ENCODE assay signal across 7 mouse cellular contexts in the genomic region with DNA sequence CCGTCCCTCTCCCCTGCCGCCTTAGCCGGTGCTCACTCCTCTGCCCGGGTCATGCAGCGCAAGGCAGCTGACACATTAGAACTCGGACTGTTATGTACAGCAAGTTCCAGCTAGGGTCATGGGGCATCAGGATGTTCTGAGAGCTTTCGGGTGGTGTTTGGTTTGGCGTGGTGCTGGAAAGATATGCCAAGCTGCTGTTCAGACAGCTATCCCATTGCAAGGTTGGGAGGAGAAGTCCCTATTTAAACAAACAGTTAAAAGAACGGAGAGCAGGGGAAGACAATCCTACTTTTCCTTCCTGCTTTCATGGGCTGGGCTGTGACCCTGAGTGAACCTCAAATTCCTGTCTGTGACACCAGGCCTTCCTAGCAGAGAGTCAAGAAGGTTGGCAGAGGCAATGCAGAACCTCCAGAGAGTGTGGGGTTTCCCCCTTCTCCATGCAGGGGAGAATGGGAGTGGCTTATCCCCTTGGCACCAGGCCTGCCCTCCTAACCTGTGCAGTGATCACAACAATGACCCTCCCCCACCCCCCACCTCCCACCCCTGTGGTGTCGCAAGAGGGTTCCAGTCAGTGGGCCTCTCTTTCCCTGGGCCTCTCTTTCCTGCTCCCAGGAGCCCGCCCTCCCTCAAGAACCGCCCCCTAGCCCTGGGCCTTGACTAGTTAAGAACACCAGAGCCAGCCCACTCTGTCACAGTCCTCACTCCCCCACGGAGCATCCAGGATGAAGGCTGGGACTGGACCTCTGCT. TPM values are rescaled to one million over a fixed set of nuclear protein-coding genes. Genes with fewer than 3 reads are reported as not detected.
DNase-seq lines count a peak whose midpoint lies in the region; ATAC-seq and TF ChIP-seq lines count a peak whose summit lies in the region.

A gene (plus strand): TSS at position 546 of the 748 bp plus-strand sequence.

- peak within 1 kb of the TSS; percentile 23; the same call in 1 of the 2 replicates for H3K27ac ChIP-seq in bone marrow macrophage, adult 2 months (ENCODE audit: insufficient read depth, low read depth, low read length)
- peak within 1 kb of the TSS; percentile 32; the same call in 1 of the 2 replicates for H3K27ac ChIP-seq in hindbrain, embryonic 13.5 days
- peak within 1 kb of the TSS; percentile 79 for H3K27ac ChIP-seq in liver, embryonic 13.5 days

- H3K9ac ChIP-seq in hindbrain, embryonic 13.5 days, result no peak within 1 kb of the TSS
- peak within 1 kb of the TSS; percentile 33 for H3K9ac ChIP-seq in liver, embryonic 13.5 days

- no peak for ATAC-seq in hindbrain, embryonic 13.5 days (ENCODE audit: low FRiP score)
- peak; percentile 83 for ATAC-seq in liver, embryonic 13.5 days (ENCODE audit: low read depth)

- no peak for TF ChIP-seq CTCF in bone marrow macrophage, adult 2 months (IDR thresholded peaks at IDR 0.05; ENCODE audit: low read depth, low read length)

- no peak within 1 kb of the TSS for H3K4me2 ChIP-seq in hindbrain, embryonic 13.5 days
- H3K4me2 ChIP-seq in liver, embryonic 13.5 days, result peak within 1 kb of the TSS; percentile 53

- H3K27me3 ChIP-seq in hindbrain, embryonic 13.5 days, result no peaks in the 10 kb centered on the region
- no peaks in the 10 kb centered on the region for H3K27me3 ChIP-seq in liver, embryonic 13.5 days

- H3K36me3 ChIP-seq in hindbrain, embryonic 13.5 days, result no peaks in the 10 kb centered on the region
- H3K36me3 ChIP-seq in liver, embryonic 13.5 days, result no peaks in the 10 kb centered on the region

- H3K4me3 ChIP-seq in bone marrow macrophage, adult 2 months (ENCODE audit: insufficient read depth, low read length), result no peak within 1 kb of the TSS; the same call in 1 of the 2 replicates
- no peak within 1 kb of the TSS for H3K4me3 ChIP-seq in hindbrain, embryonic 13.5 days
- H3K4me3 ChIP-seq in liver, embryonic 13.5 days (replicated peaks), result peak within 1 kb of the TSS; percentile 41

- peak; percentile 28 for DNase-seq in forelimb bud, embryonic 11.5 days (ENCODE audit: low read depth, low spot score)
- DNase-seq in liver, embryonic 13.5 days, result no peak
- DNase-seq in retina, embryonic 14.5 days (ENCODE audit: low spot score), result peak; percentile 69
- DNase-seq in cerebellum, adult 8-10 months, result no peak
- no peak for DNase-seq in left cerebral cortex, postnatal 36 days (ENCODE audit: low spot score in 2 of 2)

- no peaks in the 10 kb centered on the region for H3K9me3 ChIP-seq in hindbrain, embryonic 13.5 days
- no peaks in the 10 kb centered on the region for H3K9me3 ChIP-seq in liver, embryonic 13.5 days (replicated peaks)

- no peak for TF ChIP-seq POLR2A in bone marrow macrophage, adult 2 months (IDR thresholded peaks at IDR 0.05; ENCODE audit: borderline replicate concordance, low read depth, low read length)

- intact Hi-C loops in left cerebral cortex, postnatal 36 days (cut with DNase I), result no loop called here

- peaks cover 24% of the 10 kb centered on the region for H3K4me1 ChIP-seq in bone marrow macrophage, adult 2 months (ENCODE audit: control insufficient read depth, insufficient read depth, low read length)
- 0 out of 2 replicates have a peak, but pooled peaks cover 3% of the 10 kb centered on the region for H3K4me1 ChIP-seq in hindbrain, embryonic 13.5 days (replicated peaks)
- H3K4me1 ChIP-seq in liver, embryonic 13.5 days (replicated peaks), result peaks cover 30% of the 10 kb centered on the region

- 54% methylated on average over 13 of the region's 13 CpGs for WGBS in hindbrain, embryonic 13.5 days
- 25% methylated on average over 13 of the region's 13 CpGs for WGBS in liver, embryonic 13.5 days (ENCODE audit: insufficient replicate concordance)

RNA-seq across cellular contexts. Expression of the gene that starts here (rescaled TPM):
- polyA plus RNA-seq in bone marrow macrophage, adult 2 months (2012; ENCODE audit: insufficient read depth, insufficient read length, missing spikeins), result 0.24 TPM in 1 of 2 replicates, not detected in the other
- 2.6 and 2.8 TPM in 2 replicates for polyA plus RNA-seq in hindbrain, embryonic 13.5 days (2015; fragmentation: Nextera tagmentation; extraction: Ambion mirVana)
- polyA plus RNA-seq in liver, embryonic 13.5 days (2015; fragmentation: Nextera tagmentation; extraction: Ambion mirVana), result 16.3 and 22.9 TPM in 2 replicates
- total RNA-seq in left cerebral cortex, postnatal 36 days (2021), result 1 to 10 TPM; 1.6 to 2.2 TPM

Comparison
In these comparisons a context has a peak if more than half of its experiments do, and no peak if none do; other contexts are left out.
1. H3K27ac ChIP-seq: peak in every context shown above with its lines; median percentile 79 in liver, embryonic 13.5 days; 32 in hindbrain, embryonic 13.5 days; 23 in bone marrow macrophage, adult 2 months.
2. DNase-seq: peak in forelimb bud, embryonic 11.5 days (single experiment) and retina, embryonic 14.5 days (single experiment); none in liver, embryonic 13.5 days (single experiment), cerebellum, adult 8-10 months (single experiment) and left cerebral cortex, postnatal 36 days (0 of 2).